Mouse (Mus musculus): ENCODE results near the gene Cul5.

GRCm38 (mm10) chr9:53601541-53601940 lies 68.3 kb downstream of the Cul5 start:
- no peak for TF ChIP-seq CTCF (IDR thresholded peaks at IDR 0.05; ENCODE audit: borderline replicate concordance, insufficient read depth, low read length)
- no peak for TF ChIP-seq POLR2A (IDR thresholded peaks at IDR 0.05; ENCODE audit: low read depth, low read length)

Data from embryonic fibroblast, embryonic 13.5 days (primary cell).